Mouse (Mus musculus) ZHBTc4 (cell line): ENCODE results near the gene Sept3.

Experiments
- DNase-seq: peaks from one replicate; pipeline ENCODE4 v3.0.0-alpha.2; 2011; ENCODE audit warnings: low read depth, low spot score

The Sept3 gene

DNA sequence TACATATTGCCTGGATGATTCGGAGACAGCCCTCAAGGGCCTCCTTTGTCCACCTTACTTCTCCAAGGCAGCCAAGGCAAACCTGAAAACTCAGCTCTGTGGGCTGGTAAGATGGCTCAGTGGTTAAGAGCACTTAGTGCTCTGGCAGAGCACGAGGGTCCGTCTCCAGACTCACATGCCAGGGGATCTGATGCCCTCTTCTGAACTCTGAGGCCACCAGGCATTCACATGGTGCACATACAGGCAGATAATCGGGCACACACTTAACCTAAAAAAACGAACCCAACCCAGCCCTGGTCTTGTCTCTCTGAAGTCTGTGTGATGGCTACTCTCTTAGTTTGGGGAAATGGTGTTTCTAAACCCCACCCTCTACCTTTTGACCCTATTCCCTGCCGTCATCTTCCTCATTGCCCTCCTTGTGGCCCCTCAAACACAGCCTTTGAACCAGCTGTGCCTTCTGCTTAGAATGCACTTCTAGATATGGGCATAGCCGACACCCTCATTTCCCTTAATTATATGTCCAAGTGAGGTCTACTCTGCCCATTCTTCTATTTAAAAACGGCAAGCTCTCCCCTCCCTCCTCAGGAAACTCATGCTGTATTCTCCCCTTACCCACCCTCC is 65.1 kb downstream of the Sept3 start:
- no peak for DNase-seq

DNA sequence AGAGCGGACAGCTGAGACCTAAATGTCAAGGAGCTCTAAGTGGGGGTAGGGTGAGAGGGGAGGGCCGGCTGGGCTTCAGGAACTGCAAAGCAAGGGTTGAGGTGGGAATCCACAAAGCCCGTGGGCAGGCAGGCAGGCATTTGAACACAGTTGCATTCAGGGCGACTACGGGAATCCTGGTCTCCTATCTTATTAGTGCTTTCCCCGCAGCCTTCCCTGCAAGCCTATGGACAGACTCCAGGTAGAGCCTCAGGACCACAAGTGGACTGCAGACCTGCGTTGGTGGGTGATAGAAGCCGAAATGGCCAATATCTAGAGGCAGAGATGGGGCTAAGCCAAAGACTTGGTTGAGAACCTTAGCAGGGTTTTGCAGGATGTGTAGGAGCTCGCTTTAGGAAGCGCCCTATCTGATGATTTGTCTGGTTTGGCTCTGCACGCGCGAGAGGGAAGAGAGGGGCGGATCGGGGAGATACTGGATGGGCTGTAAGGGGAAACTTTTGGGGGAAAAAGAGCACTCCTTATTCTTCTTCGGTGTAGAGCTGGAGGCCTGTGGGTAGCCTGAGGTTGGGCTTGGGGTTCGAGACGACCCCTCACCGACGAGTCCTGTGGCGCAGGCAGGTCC is 65.8 kb downstream of the Sept3 start:
- DNase-seq: no peak

- no peak for DNase-seq
Measured at GRCm38 (mm10) chr15:82341036-82341501, 66.4 kb downstream of the Sept3 start.

- DNase-seq: no peak
Measured at GRCm38 (mm10) chr15:82341675-82342542, 67.2 kb downstream of the Sept3 start.

- DNase-seq: no peak
Measured at GRCm38 (mm10) chr15:82342543-82342935, 67.8 kb downstream of the Sept3 start.

DNA sequence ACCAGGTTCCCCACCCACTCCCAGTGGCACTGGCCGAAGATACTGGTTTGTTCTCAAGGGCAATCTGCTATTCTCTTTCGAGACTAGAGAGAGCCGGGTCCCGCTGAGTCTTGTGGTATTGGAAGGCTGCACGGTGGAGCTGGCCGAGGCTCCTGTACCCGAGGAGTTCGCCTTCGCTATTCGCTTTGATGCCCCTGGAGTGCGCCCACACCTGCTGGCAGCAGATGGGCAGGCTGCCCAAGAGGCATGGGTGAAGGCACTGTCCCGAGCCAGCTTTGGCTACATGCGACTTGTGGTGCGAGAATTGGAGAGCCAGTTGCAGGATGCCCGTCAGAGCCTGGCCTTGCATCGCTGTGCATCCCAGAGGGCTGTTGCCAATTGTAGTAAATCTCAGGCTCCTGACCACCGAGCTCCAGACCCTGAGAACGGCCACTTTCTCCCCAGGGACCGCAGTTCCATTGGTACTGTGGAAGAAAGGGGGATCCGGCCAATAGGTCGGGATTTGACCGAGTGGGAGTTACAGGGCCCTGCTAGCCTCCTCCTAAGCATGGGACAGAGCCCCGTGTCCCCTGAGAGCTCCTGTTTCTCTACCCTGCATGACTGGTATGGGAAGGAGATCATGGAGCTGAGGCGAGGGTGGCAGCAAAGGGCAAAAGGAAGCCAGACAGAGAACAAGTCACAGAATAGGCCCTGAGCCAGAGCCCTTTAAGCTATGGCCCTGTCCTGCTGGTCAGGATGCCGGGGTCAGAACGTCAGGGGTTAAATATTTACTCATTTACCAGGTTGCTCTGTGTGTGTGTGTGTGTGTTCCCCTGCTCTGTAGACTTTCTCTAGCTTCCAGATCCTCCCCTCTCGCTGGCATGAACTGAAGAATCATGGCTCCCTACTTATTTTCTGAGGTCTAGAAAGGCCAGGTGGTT is 68.9 kb downstream of the Sept3 start:
- DNase-seq: no peak
